ENCODE assay signal across 17 mouse cellular contexts in genomic region chrX:46998961-46999360, GRCm38 (mm10).
"Had no signal": no experiment of that assay in that cellular context is flagged by ENCODE, and none has a peak within 500 bp of the region (broad histone marks: within the 10 kb centered on the region; RNA-seq: fewer than 3 reads in every experiment).

No protein-coding gene starts in this region.

- H3K4me1 ChIP-seq: lung, embryonic 15.5 days; megakaryocyte, embryonic 14.5 days; midbrain, embryonic 13.5 days; midbrain, embryonic 15.5 days; neural tube, embryonic 12.5 days; stomach, embryonic 15.5 days had no signal

- H3K36me3 ChIP-seq: lung, embryonic 15.5 days; midbrain, embryonic 13.5 days; midbrain, embryonic 15.5 days; neural tube, embryonic 12.5 days; stomach, embryonic 15.5 days had no signal

- H3K9me3 ChIP-seq: lung, embryonic 15.5 days; megakaryocyte, embryonic 14.5 days; midbrain, embryonic 13.5 days; midbrain, embryonic 15.5 days; neural tube, embryonic 12.5 days; stomach, embryonic 15.5 days had no signal

- H3K4me2 ChIP-seq: lung, embryonic 15.5 days; midbrain, embryonic 11.5 days; midbrain, embryonic 13.5 days; midbrain, embryonic 15.5 days; neural tube, embryonic 12.5 days; stomach, embryonic 15.5 days had no signal

- ATAC-seq: lung, postnatal 0 days; midbrain, embryonic 13.5 days; midbrain, embryonic 15.5 days had no signal

- H3K9ac ChIP-seq: lung, embryonic 15.5 days; midbrain, embryonic 13.5 days; midbrain, embryonic 15.5 days; neural tube, embryonic 12.5 days; stomach, embryonic 15.5 days had no signal

- H3K27ac ChIP-seq: lung, embryonic 15.5 days; macrophage; midbrain, embryonic 13.5 days; midbrain, embryonic 15.5 days; neural tube, embryonic 12.5 days; stomach, embryonic 15.5 days; stomach, postnatal 0 days had no signal

- H3K4me3 ChIP-seq: lung, embryonic 15.5 days; megakaryocyte, embryonic 14.5 days; midbrain, embryonic 13.5 days; midbrain, embryonic 15.5 days; neural tube, embryonic 12.5 days; stomach, embryonic 15.5 days had no signal

- H3K27me3 ChIP-seq: lung, embryonic 15.5 days; midbrain, embryonic 13.5 days; midbrain, embryonic 15.5 days; neural tube, embryonic 12.5 days; stomach, embryonic 15.5 days had no signal

- DNase-seq: lung, adult 2 months; lung, postnatal 14 days; lung, postnatal 36 days; right cerebral cortex, postnatal 14 days; thymus, adult 2 months; thymus, postnatal 25 days; thymus, postnatal 4 days had no signal
